Mouse (Mus musculus) layer of hippocampus, adult 8-10 months (tissue): ENCODE measurements around the gene Tm6sf1. TPM values are rescaled to one million over a fixed set of nuclear protein-coding genes. Genes with fewer than 3 reads are reported as not detected.

Source experiments
- DNase-seq, 2 experiments: peaks; one replicate each; pipeline ENCODE4 v3.0.0; 2022; ENCODE audit warnings: low spot score in 2 of 2
- total RNA-seq, 4 experiments: library from RNA; stranded (reverse); gene quantifications; 2 replicates each; pipeline ENCODE4 v1.2.4; 2022

Gene Tm6sf1
- total RNA-seq, 4 experiments from 2014 or later = 16.0 to 21.7 (median 16.8) TPM

DNA sequence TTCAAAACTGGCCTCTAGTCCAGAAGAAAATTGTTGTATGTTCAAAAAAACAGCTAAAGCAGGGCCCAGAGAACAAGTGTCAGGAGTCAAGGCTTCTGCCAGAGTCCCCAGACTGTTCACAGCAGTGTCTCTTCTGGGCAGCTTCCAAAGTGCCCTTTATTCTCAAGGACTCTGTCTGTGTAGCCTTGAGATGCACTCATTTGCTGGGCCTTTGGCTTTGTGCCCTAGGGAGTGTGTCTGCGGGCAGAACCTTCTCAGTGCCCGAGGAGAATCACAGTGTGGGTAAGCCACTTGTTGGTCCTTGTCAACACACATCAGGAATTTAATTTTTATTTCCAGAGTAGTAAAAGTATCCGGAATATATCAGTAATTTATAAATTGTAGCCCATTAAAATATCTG is 22.8 kb downstream of the Tm6sf1 start:
- no peak for DNase-seq

- no peak for DNase-seq
Observed at GRCm38 (mm10) chr7:81885128-81885527, 26.3 kb downstream of the Tm6sf1 start.

DNA sequence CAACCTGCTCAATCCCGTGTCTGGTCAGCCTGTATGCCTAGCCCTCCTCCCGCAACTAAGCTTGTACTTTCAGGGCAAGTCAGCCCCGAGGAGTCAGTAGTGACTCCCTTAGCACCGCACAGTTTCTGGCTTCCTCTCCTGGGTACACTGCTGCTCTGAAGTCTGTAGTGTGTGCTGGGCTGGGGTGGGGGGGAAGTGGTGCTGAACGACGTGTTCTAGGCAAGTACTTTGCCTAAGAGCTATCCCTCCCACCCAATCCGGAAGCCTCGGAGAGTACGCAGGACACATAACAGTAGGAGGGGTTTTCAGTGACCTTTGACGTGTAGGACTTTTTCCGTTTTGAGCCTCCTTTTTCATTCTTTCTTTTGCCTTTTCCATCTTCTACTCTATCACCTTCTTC is 40.6 kb downstream of the Tm6sf1 start:
- DNase-seq = no peak

GRCm38 (mm10) chr7:81904094-81904493 is 45.3 kb downstream of the Tm6sf1 start:
- DNase-seq = no peak

GRCm38 (mm10) chr7:81904926-81905325 is 46.1 kb downstream of the Tm6sf1 start:
- DNase-seq = no peak

DNA sequence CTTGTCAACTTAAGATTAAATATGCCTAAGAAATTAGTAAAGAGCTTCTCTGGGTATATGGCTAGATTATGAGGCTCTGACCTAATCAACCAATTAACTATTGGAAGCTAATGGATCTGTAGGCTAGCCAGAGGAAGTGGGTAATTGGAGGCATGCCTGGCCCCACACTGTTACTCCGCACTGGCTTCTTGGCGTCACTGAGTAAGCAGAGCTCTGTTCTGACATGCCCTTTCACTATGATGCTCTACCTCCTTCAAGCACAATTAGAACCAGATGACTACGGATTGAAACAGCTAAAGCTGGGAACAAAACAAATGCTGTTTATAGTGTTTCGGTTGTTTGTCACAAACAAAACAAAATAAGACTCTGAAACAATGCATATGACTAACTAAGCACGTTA is 59.5 kb downstream of the Tm6sf1 start:
- DNase-seq = no peak

DNA sequence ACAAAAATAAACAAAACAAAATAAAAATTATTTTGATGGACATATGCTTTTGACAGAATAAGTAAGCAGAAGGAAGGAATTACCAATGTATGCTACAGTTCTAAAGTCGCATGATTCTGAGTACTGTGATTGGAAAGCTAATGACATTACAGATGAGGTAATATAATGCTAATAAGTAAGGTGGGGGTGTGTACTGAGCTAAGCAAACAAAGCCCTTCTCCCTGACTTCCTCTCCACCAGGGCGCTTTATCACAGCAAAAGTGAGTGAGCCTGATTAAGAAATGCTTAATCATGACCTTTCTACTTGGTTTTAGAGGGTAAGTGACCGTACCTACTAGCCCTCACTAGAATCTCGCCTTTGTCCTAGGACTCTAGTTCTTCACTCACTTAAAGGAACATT is 61.5 kb downstream of the Tm6sf1 start:
- DNase-seq = no peak

- DNase-seq = no peak
Observed at GRCm38 (mm10) chr7:81921379-81921952, 62.7 kb downstream of the Tm6sf1 start.

DNA sequence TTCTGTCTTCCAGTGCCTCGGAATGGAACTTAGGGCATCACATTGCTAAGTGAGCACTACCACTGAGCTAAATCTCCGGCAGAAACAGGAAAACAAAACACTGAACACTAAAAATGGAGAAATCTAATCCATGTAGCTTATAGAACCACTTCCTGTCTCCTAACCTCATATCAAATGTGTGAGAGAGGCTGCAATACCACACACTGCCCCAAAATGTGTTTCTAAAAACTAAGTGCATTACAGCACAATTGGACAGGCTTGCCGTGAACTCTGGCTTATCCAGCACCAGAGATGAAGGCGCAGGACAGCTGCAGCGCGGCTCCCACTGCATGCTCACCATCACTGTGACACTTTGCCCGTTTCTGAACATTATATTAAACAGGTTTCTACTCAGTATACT is 70.2 kb downstream of the Tm6sf1 start:
- DNase-seq = no peak

GRCm38 (mm10) chr7:81932521-81933045 is 73.8 kb downstream of the Tm6sf1 start:
- no peak for DNase-seq

DNA sequence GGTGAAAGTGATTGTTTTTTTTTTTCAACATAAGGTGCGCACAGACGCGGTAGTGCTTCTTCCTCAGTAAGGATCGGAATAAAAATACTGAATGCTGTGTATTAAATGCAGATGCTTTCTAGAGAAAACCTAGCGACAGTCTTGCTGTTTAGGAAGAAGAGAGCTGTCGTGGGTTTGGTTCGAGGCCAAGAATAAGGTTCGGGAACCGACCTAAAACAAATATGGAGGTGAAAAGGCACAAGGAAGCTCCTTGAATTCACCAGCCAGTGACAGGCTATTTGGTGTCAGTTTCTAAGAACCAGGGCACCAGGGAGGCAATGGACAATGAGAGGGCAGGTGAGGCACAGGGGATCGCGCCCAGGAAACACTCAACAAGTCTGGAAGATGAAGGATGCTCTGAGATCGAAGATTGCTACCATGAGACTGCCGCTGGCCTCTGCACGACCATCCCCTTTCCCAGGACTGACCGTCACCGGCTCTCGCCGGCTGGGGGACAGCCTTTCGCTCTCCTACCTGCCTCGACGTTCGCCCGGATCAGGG is 74.3 kb downstream of the Tm6sf1 start:
- DNase-seq = no peak

DNA sequence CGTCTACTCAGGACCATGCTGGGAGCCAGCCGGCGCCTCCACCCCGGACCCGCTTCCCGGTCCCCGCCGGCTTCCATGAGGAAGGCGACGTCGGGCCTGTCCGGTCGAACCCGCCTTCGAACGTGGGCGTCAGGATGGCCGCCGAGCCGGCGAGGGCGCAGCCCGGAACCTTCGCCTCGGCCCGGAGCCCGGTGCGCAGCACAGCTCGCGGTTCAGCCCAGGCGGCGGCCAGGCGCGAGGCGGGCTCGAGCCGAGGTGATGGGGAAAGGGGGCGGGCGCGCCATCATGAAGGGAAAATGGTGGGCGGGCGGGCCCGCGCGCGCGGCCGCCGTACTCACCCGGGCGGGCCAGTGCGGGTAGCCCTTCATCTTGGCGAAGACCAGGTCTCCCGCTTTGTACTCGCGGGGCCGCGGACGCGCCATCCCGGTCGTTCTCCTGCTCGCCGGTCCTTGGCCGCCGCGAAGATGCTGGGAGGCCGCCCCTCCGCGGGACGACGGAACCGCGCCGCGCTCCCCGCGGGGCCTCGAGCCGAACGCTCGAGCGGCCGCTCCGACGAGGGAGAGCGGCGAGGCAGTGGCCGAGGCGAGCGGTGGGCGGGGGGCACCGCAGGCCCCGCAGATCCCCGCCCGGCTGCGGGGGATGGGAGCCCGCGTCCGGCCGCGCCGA is 74.9 kb downstream of the Tm6sf1 start:
- DNase-seq = peak in 1 of 2 experiments; percentile 39

Other genes starting within 250 kb of the Tm6sf1 start
- gene Homer2, start 151.5 kb upstream of the Tm6sf1 start, total RNA-seq = 10 to 100 TPM; 77.8 to 89.4 (median 88.7) TPM
- gene Ramac, start 96.1 kb upstream of the Tm6sf1 start, total RNA-seq = 10 to 100 TPM; 69.5 to 77.5 (median 73.7) TPM
- gene 3110040N11Rik, start 69.5 kb upstream of the Tm6sf1 start, total RNA-seq = 10 to 100 TPM; 20.8 to 27.8 (median 25.9) TPM
- gene Btbd1, start 29.6 kb upstream of the Tm6sf1 start, total RNA-seq = 100 to 1,000 TPM in 3 of 4 experiments, 10 to 100 TPM in 1; 97.8 to 114 (median 106) TPM
- gene Gm10160, start 3.2 kb upstream of the Tm6sf1 start, total RNA-seq = not detected
- 10 to 100 TPM; 61.8 to 65.0 (median 63.0) TPM for gene Hdgfl3, start 75.5 kb downstream of the Tm6sf1 start, total RNA-seq
- under 1 TPM in 2 of 4 experiments, not detected in 2; 0.10 to 0.11 TPM for gene Bnc1, start 133.3 kb downstream of the Tm6sf1 start, total RNA-seq